Mouse (Mus musculus) ES-E14 (cell line): ENCODE data around the gene Mien1.

Experiments
- HCFC1 ChIP-seq: IDR thresholded peaks from 2 replicates; pipeline ENCODE4 v1.6.1; 2012; ENCODE audit warnings: low read length, inconsistent platforms, borderline replicate concordance; ENCODE audit not compliant: insufficient read depth
- ZNF384 ChIP-seq: IDR thresholded peaks from 2 replicates; pipeline ENCODE4 v1.6.1; 2012; ENCODE audit warnings: low read depth, low read length, inconsistent platforms

- TF ChIP-seq ZNF384, result no peak
- TF ChIP-seq HCFC1, result no peak
Measured at GRCm38 (mm10) chr11:98412797-98413301, 25.9 kb downstream of the Mien1 start.
